Mouse (Mus musculus): ENCODE results near the gene Grin2b. TPM values are rescaled to one million over a fixed set of nuclear protein-coding genes. Genes with fewer than 3 reads are reported as not detected.
"Not testable (repeated sequence)": the region's sequence is repeated elsewhere in the genome, so short reads cannot be mapped to it uniquely, and the experiment has no call there.

The Grin2b gene
- total RNA-seq, 2 experiments from 2014 or later = 336 to 340 TPM

DNA sequence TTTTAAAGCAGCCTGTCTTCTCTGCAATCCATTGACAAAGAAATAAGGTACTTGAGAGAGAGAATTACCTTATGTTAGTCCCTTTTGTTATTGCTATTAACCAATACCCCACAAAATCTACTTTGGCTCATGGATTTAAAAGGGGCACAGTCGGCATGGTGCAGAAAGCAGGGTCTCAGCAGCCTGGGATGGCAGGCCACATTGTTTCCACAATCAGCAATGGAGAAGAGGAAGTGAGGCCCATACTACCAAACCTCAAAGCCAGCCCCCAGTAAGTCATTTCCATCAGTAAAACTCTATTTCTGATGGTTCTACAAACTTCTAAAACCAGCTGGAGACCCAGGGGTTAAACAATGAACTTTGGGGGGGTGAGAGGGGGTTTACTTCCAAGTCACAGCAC, 417.2 kb downstream of the Grin2b start:
- intact Hi-C loops (cut with DNase I) = no loop called here

DNA sequence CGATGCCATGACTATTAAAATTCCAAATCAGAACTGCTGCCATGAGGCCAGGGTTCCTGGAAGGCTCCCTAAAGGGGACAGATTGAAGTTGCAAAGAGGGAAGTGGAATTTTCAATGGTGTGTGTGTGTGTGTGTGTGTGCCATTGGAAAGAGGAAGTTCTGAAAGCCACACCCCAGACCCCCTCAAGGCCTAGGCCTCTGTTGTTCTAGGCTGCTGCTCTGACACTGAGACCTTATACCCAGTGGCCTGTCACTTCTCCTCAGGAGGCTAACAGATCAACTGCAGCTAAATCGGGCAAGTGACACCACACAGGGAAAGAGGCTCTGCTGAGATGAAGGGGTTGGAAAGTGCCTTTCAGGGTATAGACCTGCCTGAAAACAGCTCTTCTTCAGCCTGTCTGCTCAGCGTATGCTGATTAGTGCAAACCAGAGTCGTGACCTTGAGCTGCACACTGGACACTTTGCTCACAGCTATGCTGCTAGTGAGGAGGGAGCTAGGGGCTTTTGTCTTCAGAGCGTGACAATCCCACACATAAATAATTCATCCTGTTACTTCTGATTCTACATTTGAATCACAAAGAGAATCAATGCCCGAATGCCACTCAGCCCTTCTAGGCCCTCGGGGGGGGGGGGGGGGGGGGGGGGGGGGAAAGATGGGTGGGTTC, 424.8 kb downstream of the Grin2b start:
- intact Hi-C loops (cut with DNase I) = no loop called here
- no peak for DNase-seq (ENCODE audit: low spot score in 2 of 2)

More for the DNA sequence above, 417.2 kb downstream of the Grin2b start:
- DNase-seq (ENCODE audit: low spot score in 2 of 2) = no peak

DNA sequence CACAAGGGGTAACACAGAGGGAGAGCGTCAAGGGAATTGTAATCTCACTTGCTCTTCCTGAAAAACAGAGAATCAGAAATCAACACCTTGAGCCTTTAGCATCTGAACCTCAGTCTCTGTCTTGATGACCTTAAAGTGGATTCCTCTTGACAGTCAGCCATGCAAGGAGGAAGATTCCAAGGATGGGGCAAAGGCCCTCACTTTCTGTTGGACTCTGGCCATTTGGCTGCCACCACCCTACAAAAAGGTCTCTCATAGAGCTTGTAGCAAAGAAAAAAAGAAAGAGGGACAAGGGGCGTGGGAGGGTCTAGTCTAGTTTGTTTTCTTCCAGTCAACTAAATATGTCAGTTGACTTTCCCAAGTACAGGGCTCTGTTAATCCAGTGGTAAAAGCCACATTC, 427.7 kb downstream of the Grin2b start:
- intact Hi-C loops (cut with DNase I) = no loop called here
- no peak for DNase-seq (ENCODE audit: low spot score in 2 of 2)

DNA sequence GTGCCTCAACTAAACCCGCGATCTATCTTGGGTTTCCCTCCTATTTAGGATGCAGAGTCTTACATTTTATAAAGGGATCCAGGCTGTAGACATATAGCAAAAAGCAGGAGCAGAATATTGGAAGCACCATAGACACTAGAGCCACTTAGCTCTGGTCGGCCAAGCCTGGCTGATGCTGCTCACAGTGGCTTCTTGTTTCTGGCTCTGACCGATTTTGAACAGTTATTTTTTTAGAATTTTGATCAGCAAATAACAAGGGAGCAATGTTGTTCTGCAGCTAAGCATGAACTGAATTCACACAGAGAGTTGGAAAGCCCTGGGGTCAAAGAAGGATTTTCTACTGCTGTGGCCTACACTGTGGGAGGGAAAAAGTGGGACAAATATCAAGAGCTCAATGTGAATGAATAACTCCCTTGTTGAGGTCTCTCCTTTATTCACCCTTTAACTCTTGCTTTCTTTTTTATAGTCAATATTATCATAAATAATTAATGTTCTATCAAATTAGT, 439.0 kb downstream of the Grin2b start:
- intact Hi-C loops (cut with DNase I) = loop anchor here (5.0 kb wide), 1 partner anchor 93 kb away; no protein-coding TSS in a partner anchor
- no peak for DNase-seq (ENCODE audit: low spot score in 2 of 2)

DNA sequence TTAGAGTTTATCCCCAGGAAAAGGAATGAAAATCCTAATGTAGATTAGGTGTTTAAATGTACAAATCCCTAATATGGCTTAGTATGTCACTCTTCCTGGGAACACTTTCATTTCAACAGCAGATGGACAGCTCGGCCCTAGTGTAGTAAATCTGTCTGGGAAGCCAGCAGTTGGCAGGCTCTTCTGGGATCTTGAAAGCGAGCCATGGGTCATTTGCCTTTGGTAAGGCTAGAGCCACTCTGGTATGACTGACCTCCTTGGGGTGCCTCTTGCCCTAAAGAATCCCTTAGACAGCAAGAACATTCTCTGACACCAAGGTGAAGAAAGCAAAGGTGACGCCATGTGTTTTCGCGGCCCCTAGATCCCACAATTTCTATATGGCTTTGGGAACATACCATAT, 446.2 kb downstream of the Grin2b start:
- intact Hi-C loops (cut with DNase I) = no loop called here
- DNase-seq (ENCODE audit: low spot score in 2 of 2) = no peak

DNA sequence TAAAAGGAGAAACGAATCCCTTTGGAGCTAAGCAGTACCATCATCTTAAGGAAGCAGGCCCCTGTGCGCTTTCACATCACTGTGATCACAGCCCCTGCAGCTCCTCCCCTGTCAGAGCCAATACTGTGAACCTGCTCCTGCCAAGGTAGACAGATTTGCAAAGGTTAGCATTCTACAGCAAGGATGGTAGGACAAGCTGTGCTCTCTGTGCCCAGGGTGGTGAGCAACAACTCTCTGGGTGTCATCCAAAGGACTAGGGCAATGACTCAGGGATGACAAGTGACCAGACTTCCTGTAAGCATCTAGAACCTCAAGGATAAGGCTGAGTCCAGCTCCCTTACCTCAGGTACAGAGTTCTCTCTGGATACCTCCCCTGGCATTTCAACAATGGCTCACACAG, 451.6 kb downstream of the Grin2b start:
- intact Hi-C loops (cut with DNase I) = no loop called here

DNA sequence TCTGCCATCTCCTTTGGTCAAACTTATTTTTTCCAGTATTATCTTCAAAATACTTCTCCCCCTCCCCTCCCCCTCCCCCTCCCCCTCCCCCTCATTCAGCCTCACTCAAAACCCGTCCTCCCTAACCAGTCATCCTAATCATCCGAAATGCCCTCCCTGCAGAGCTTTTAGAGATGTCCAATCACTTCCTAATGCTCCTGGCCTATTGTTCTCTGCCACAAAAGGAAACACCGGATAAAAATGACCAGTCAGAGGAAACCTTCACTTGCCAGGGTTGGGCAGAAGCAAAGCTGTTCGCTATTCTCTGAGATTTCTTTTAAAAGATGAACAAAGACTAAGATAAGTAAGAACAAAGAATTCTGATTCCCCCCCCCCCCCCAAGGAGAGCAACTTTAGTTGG, 458.4 kb downstream of the Grin2b start:
- intact Hi-C loops (cut with DNase I) = no loop called here
- DNase-seq (ENCODE audit: low spot score in 2 of 2) = no peak

More for the DNA sequence above, 451.6 kb downstream of the Grin2b start:
- DNase-seq (ENCODE audit: low spot score in 2 of 2) = no peak

DNA sequence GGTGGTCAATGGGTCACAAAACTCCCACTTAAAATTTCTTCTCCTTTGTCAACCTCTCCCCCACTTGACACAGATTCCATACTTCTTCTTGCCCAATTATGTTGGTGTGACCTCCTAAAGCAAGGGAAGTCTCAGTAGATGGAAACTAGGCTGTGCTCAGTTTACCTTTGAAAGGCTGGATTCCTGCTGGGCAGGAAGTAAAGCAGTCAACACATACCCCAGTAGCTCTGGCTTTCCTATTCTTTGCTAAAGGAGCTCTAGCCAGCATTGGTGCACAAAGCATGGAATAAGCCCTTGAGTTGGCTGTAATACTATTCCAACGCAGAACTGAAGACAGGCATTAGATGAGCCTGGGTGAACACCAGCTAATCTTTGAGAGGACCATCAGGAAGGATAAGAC, 459.1 kb downstream of the Grin2b start:
- intact Hi-C loops (cut with DNase I) = no loop called here
- DNase-seq (ENCODE audit: low spot score in 2 of 2) = no peak

DNA sequence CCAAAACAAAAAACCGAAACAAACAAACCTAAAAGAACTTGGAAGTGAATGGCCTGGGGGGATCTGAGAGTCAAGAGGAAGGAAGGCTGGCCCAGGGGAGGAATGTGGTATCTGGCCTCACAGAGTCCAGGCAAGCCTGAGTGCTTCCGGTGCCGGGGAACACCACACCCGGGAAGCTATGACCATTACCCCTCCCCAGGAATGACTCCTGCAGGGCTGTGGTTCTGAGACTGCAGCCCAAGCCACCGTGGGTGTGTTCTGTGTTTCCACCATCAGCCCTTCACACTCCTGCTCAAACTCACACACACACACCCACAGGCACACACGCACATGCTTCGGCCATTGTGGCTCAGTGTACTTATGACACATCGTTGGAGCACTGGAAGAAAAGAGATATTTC, 459.6 kb downstream of the Grin2b start:
- intact Hi-C loops (cut with DNase I) = no loop called here
- no peak for DNase-seq (ENCODE audit: low spot score in 2 of 2)

DNA sequence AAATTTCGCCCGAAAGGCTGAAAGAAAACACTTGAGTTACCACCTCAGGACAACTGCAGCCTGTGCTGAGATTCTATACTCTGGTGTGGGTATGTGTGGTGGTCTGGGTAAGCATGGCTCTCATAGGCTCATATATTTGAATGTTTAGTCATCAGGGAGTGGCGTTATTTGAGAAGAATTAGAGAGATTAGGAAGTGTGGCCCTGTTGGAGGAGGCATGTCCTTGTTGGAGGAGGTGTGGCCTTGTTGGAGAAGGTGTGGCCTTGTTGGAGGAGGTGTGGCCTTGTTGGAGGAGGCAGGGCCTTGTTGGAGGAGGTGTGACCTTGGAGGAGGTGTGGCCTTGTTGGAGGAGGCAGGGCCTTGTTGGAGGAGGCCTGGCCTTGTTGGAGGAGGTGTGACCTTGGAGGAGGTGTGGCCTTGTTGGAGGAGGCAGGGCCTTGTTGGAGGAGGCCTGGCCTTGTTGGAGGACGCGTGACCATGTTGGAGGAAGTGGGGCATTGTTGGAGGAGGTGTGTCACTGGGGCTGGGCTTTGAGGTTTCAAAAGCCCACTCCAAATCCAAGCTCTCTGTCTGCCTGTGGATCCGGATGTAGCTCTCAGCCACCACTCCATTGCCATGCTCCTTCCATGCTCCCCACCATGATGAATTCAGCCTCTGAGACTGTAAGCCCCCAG, 466.3 kb downstream of the Grin2b start:
- DNase-seq (ENCODE audit: low spot score in 2 of 2); intact Hi-C loops (cut with DNase I): not testable (repeated sequence)

DNA sequence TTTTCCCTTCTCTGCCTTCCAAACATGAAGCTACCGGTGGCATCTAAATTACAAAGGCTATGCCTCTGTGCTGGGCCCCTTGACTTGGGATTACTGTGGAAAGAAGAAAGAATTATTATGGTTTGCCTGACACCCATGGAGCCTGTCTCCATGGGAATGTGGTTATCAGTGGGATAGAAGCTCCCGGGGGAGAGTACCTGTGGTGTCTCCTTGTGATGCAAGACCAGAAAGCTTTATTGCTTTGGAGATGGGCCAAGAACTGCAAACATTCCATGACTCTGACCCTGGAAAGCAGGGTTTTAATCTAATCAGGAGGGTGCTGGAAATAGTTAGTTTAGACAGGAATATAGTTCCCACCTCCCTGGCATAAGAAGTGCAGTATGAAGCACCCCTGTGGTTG, 469.7 kb downstream of the Grin2b start:
- intact Hi-C loops (cut with DNase I) = no loop called here
- DNase-seq (ENCODE audit: low spot score in 2 of 2) = no peak

DNA sequence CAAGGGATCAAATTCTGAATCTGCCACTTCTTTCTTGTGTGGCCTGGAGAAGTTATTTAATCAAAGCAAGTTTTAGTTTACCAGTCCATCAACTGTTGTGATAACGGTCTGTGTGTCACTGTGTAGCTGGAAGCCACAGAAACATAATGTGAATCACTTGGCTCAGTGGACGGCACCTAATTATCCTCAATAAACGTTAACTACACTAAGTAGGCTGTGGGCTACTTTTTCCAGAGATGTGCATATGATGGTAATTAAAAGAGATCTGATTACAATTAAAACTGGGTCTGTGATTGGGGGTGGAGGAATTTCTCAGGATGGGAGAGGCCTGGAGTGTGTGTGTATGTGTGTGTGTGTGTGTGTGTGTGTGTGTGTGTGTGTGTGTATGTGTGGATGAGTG, 471.9 kb downstream of the Grin2b start:
- no peak for DNase-seq (ENCODE audit: low spot score in 2 of 2)
- intact Hi-C loops (cut with DNase I) = no loop called here

DNA sequence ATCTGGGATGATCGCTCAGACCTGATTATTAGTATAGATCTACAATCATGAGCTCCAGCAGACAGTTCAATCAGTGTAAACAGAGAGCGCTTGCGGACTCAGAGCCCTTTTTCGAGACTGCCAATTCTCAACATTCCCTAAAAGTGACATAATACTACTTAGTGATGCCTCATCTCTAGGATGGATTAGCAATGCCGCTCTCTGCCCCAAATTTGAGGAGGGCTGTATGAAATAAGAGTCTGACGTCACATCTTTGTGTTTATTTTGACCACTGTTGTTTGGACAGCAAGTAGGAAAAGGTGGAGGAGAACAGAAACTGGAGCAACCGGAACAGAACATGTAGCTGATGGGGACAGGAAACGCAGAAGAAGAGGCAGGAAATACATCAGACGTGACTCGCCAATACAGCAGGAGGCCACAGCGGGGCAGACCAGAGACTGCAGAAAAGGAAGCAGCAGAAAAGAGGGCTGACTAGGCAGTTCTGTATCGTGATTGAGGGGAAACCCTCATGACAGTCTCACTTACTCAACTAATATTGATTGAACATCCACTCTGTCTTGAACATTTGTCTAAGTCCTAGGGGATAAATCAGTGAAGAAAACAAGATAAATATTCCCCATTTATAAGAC, 472.5 kb downstream of the Grin2b start:
- DNase-seq (ENCODE audit: low spot score in 2 of 2) = no peak
- intact Hi-C loops (cut with DNase I) = no loop called here

DNA sequence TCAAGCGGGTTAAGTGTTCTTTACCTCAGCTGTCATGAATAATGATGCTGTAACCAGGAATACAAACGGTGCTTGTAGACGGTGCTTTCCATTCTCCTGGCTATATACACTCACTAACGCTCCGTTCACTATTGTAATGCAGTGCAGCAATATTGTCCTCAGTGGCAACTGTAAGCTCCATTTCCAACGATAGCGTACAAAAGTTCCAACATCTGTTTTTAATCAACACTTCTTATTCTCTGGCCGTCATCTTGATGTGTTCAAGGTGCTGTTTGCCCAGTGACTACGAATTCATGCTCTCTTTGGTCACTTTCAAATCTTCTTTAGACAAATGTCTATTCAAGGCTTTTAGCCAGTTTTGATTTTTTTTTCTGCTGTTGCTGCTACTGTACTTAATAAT, 480.8 kb downstream of the Grin2b start:
- intact Hi-C loops (cut with DNase I) = no loop called here
- no peak for DNase-seq (ENCODE audit: low spot score in 2 of 2)

DNA sequence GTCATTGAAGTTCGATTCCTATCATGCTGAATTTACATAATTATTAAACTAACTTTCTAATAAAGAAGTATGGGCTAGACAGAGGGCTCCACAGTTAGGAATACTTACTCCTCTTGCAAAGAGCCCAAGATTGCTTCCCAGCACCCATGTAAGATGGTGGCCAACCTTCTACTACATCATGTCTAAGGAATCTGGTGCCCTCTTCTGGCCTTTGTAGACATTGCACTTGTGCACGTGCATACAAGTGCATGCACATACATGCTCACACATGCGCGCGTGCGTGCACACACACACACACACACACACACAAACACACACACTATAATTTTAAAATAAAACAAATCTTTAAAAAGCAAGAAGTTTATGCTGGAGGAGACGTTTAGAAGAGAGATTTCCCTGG, 481.8 kb downstream of the Grin2b start:
- no peak for DNase-seq (ENCODE audit: low spot score in 2 of 2)
- intact Hi-C loops (cut with DNase I) = no loop called here

DNA sequence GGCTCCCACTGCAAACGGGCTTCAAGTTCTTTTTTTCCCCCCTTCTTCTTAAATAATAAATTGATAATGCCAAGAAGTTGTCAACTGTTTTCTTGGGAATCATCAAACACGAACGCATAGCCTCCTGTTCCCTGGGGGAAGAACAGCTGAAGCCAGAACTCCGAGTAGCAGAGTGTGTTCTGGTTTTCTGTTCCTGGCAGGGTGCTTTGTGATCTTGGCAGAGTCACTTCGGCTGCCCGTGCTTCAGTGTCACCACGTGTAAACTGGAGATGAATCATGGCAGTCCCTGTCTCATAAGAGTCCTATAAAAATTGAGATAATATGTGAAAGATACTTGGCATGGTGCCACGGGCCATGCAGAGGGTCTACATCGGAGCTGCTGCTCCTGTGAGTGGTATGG, 485.4 kb downstream of the Grin2b start:
- DNase-seq (ENCODE audit: low spot score in 2 of 2) = peak in 1 of 2 experiments; percentile 45
- intact Hi-C loops (cut with DNase I) = no loop called here

DNA sequence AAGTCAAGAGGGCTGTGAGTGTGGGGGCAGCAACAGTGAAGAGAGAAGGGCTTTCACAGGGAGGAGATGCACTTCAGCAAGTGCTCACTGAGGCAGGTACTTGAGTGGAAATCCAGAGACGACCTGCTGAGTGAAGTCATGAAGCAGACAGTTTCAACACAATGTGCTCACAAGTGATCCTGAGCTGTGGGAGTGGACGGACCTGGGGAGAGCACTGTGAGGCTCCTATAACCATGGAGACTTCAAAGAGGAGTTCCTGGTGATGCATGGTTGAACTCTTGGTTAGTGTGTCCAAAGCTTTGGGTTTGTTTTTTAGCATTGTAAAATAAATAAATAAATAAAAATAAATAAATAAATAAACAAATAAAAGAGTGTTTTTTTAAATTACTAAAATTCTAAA, 489.1 kb downstream of the Grin2b start:
- intact Hi-C loops (cut with DNase I) = no loop called here
- DNase-seq (ENCODE audit: low spot score in 2 of 2) = no peak

DNA sequence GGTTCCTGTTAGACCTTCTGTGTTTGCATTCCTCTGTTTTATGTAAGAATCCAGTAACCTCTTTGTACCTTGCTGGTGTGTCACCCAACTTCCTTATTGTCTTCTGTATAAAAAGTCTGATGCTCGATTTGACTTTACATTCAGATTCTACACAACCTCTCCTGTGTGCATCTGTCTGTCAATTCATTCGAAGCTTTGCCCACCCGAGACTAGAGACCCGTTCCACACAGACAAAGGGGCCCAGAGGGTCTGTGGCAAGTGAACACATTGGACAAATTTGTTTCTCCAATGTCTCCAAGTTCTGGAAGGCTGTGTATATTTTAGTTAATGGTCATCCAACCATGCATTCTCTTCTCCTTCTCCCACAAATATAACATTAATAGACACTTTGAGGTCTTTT, 491.9 kb downstream of the Grin2b start:
- intact Hi-C loops (cut with DNase I); DNase-seq (ENCODE audit: low spot score in 2 of 2): not testable (repeated sequence)

DNA sequence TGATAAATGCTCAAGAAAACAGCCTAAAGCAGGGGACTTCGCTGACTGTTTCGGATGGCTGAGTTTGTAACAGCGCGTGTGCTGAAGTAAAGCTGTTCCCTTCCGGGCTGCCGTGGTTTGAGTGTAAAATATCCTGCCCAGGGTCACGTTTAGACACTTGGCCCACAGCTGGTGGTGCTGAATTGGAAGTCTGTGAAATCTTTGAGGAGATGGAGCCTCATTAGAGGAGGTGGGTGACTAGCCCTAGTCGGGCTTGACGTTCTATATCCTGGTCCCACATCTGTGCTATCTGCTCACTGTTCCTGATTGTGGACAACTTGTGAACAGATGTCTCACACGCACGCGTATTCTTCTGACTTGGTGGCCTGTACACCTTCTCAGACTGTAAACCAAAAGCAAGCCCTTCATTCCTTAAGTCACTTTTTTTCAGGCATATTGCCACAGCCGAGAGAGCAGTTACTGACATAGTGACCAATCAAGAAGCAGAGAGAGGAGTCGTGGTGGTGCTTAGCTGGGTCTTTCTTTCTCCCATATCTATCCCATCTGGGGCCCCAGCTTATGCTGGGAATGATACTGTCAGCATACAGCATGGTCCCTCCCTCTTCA, 493.1 kb downstream of the Grin2b start:
- intact Hi-C loops (cut with DNase I) = no loop called here
- no peak for DNase-seq (ENCODE audit: low spot score in 2 of 2)

DNA sequence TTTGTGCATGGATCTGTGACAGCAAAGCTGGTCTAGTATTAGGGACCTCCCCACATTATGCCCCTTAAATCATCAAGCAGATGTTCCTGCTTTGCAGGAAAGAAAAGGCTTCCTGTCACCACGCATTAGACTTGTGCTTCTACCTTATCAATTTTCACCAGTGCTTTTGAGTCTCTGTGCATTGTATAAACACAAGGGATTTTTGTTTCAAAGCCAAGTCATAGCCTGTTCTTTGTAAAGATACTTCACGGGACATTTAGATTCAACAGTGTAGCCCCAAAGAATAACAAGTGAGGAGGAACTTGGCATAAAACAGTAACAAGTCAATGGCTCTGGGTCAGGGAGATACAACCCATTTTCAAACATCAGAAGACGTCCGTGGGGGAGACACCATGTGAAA, 498.9 kb downstream of the Grin2b start:
- intact Hi-C loops (cut with DNase I) = no loop called here
- DNase-seq (ENCODE audit: low spot score in 2 of 2) = no peak

DNA sequence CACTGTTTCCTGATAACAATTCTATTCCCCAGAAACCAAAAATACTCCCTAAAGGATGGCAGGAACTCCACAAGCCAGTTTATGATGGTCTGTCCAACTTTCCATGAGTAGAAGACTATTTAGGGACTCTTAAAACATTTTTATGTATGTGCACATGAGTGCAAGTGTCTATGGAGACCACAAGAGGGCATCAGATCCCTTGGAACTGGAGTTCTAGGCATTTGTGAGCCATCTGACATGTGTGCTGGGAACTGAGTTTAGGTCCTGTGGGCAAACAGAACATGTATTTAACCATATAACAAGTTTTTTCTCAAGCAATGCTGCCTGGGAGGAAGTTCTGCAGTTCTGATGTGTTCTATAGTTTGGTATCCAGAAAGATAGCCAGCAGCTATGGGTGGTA, 501.3 kb downstream of the Grin2b start:
- intact Hi-C loops (cut with DNase I) = no loop called here
- no peak for DNase-seq (ENCODE audit: low spot score in 2 of 2)

Data from left cerebral cortex, postnatal 25 days (tissue).